Mouse (Mus musculus) activated CD4-positive, CD25-positive, alpha-beta regulatory T cell, adult 4 months (primary cell): ENCODE measurements around the gene Nifk. TPM values are rescaled to one million over a fixed set of nuclear protein-coding genes. Genes with fewer than 3 reads are reported as not detected.

Experiments used
- ATAC-seq: one replicate; pipeline ENCODE4 v1.8.0; 2017
- polyA plus RNA-seq, 2 experiments: library from polyadenylated mRNA; unstranded; fragments of 100-300 nt; shearing (Covaris generic); gene quantifications; one replicate each; pipeline ENCODE4 v1.2.1; 2017

The Nifk gene
- polyA plus RNA-seq, 2 experiments from 2014 or later = 50.2 to 58.8 TPM

- ATAC-seq = no peak
These were observed 58.6 kb downstream of the Nifk start for GRCm38 (mm10) chr1:118380105-118380786.

Other genes with a start within 250 kb of the Nifk start
- gene Gm29106, start 145.3 kb upstream of the Nifk start, polyA plus RNA-seq = under 1 TPM in 1 of 2 experiments, not detected in 1; 0.08 TPM
- 100 to 1,000 TPM; 221 to 249 TPM for gene Tsn, start 10.1 kb upstream of the Nifk start, polyA plus RNA-seq
- 10 to 100 TPM; 36.6 to 44.9 TPM for gene Clasp1, start 67.2 kb downstream of the Nifk start, polyA plus RNA-seq